Mouse (Mus musculus) stomach, postnatal 0 days (tissue): Measurements from ENCODE around the gene Adora3. TPM values are rescaled to one million over a fixed set of nuclear protein-coding genes. Genes with fewer than 3 reads are reported as not detected.

Source experiments
- ATAC-seq: fragments of 200-750 bp; cut with Nextera tagmentation; 2 replicates; pipeline ENCODE4 v1.8.0; 2017; ENCODE audit not compliant: low FRiP score, low TSS enrichment
- DNase-seq: peaks from one replicate; pipeline ENCODE4 v3.0.0-alpha.2; 2016; ENCODE audit warnings: low spot score
- H3K27ac ChIP-seq: fragments of 300-500 bp; sonication (generic); replicated peaks from 2 replicates; pipeline ENCODE4 v1.5.1; 2014; ENCODE audit warnings: mild to moderate bottlenecking, control low read depth
- H3K27me3 ChIP-seq: fragments of 300-500 bp; sonication (generic); 2 replicates; pipeline ENCODE4 v1.6.1; 2014; ENCODE audit warnings: low read length; ENCODE audit not compliant: control insufficient read depth, insufficient read depth
- H3K36me3 ChIP-seq: fragments of 300-500 bp; sonication (generic); 2 replicates; pipeline ENCODE4 v1.6.1; 2014; ENCODE audit warnings: low read length, mixed read lengths; ENCODE audit not compliant: control insufficient read depth, insufficient read depth
- H3K4me1 ChIP-seq: fragments of 300-500 bp; sonication (generic); replicated peaks from 2 replicates; pipeline ENCODE4 v1.6.1; 2014; ENCODE audit warnings: antibody characterized with exemption; ENCODE audit not compliant: control insufficient read depth, insufficient read depth
- H3K4me2 ChIP-seq: fragments of 300-500 bp; sonication (generic); replicated peaks from 2 replicates; pipeline ENCODE4 v1.6.1; 2014; ENCODE audit warnings: low read depth, mild to moderate bottlenecking, control low read depth, moderate library complexity
- H3K4me3 ChIP-seq: fragments of 300-500 bp; sonication (generic); 2 replicates; pipeline ENCODE4 v1.5.1; 2014; ENCODE audit warnings: low read depth, low read length, control low read depth
- H3K9ac ChIP-seq: fragments of 300-500 bp; sonication (generic); 2 replicates; pipeline ENCODE4 v1.6.1; 2014; ENCODE audit warnings: mild to moderate bottlenecking, low read length, control low read depth, mixed read lengths
- H3K9me3 ChIP-seq: fragments of 300-500 bp; sonication (generic); 2 replicates; pipeline ENCODE4 v1.6.1; 2016; ENCODE audit warnings: low read length; ENCODE audit not compliant: control insufficient read depth
- CTCF ChIP-seq: IDR thresholded peaks from 2 replicates; pipeline ENCODE4 v1.5.1; 2016; ENCODE audit warnings: antibody characterized with exemption, low read depth, mild to moderate bottlenecking, moderate library complexity
- EP300 ChIP-seq: optimal IDR thresholded peaks from 2 replicates; pipeline ENCODE3; 2016; ENCODE audit warnings: antibody characterized with exemption
- WGBS: fragments of 180-500 bp; shearing (Covaris S2); extraction: QIAGEN DNeasy Blood & Tissue Kit; methylation state at CpG from one replicate; pipeline ENCODE4 v1.1.7; 2014; 5-methylcytosine and 5-hydroxymethylcytosine counted together
- polyA plus RNA-seq: library from polyadenylated mRNA; unstranded; fragments of >200 nt; fragmentation: Nextera tagmentation; extraction: Ambion mirVana; gene quantifications from 2 replicates; pipeline ENCODE4 v1.2.1, GENCODE M21; 2015

Gene Adora3
- polyA plus RNA-seq, 1 experiment from 2014 or later = 0.34 TPM

DNA sequence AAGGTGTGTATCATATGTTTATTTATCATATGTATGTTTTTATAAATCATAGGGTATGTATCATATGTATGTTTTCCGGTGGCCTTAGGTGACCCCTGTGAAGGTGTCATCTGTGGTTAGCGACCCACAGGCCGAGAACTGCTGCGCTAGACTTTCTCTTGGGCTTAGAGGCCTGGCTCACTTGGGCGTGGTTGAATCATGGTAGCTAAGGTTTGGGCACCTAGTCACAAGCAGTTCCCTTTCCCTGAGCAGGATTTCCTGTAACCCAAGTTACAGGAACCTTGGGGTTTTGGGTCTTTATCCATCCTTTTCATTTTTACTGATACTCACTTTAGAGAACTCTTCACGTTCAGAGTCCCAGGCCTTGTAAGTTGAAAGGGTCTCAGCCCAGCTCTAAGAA, 29.6 kb downstream of the Adora3 start:
- no peak for DNase-seq
- no peaks in the 10 kb centered on the region for H3K4me1 ChIP-seq
- no peak for ATAC-seq
- no peak overlapping the region for H3K27ac ChIP-seq
- H3K9ac ChIP-seq = no peak overlapping the region
- no peaks in the 10 kb centered on the region for H3K36me3 ChIP-seq
- no peak overlapping the region for H3K4me2 ChIP-seq
- no peaks in the 10 kb centered on the region for H3K27me3 ChIP-seq
- H3K9me3 ChIP-seq = no peaks in the 10 kb centered on the region
- TF ChIP-seq EP300 = no peak
- no peak for TF ChIP-seq CTCF
- H3K4me3 ChIP-seq = no peak overlapping the region
- 75% methylated on average over 6 of the region's 6 CpGs for WGBS

DNA sequence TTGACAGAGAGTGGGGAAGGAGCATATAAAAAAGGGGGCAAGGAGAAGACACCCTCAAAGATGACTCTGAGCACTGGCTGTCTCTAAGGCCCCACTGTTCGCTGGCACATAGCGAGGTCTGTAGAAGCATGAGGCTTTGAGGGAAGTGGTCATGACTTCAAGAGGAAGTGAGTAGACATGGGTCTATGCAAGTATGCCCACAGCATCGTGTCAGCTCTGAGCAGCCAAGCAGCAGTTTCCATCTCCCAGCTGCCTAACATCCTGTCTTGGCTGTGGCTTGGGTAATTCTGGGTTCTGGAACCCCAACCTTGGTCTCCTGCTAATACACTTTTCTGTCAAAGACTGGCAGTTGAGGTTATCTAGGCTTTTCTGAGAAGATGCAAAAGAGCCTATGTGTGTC, 30.1 kb downstream of the Adora3 start:
- Histone ChIP-seq H3K4me3 (no peak overlapping the region), H3K27me3 (no peaks in the 10 kb centered on the region), H3K36me3 (no peaks in the 10 kb centered on the region), H3K4me1 (no peaks in the 10 kb centered on the region), H3K27ac (no peak overlapping the region), H3K9ac (no peak overlapping the region), H3K9me3 (no peaks in the 10 kb centered on the region), H3K4me2 (no peak overlapping the region)
- ATAC-seq (no peak), DNase-seq (no peak)
- TF ChIP-seq EP300 = no peak
- no peak for TF ChIP-seq CTCF
- WGBS = 78% methylated on average over 3 of the region's 3 CpGs

DNA sequence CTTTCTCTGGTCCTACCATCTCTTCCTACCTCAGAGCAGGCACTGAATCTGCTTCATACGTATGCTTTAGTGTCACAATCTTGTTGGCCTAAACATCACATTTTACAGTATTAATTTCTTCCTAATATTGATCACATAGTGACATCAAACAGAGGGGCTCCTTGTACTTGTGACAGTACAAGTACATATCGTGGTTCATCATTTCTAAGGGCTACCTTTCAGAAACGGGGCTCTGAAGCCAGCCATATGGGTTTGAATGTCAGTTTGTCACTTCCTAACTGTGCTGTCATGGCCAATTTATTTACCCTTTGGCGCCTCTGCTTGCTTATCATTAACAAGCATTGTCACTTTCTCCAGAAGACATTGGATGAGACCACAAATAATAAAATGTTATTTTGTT, 30.8 kb downstream of the Adora3 start:
- H3K36me3 ChIP-seq = no peaks in the 10 kb centered on the region
- no peak overlapping the region for H3K4me2 ChIP-seq
- no peaks in the 10 kb centered on the region for H3K9me3 ChIP-seq
- H3K27me3 ChIP-seq = no peaks in the 10 kb centered on the region
- H3K4me3 ChIP-seq = no peak overlapping the region
- no peak overlapping the region for H3K27ac ChIP-seq
- no peak for TF ChIP-seq CTCF
- TF ChIP-seq EP300 = no peak
- H3K9ac ChIP-seq = no peak overlapping the region
- WGBS = 66% methylated on average over 4 of the region's 4 CpGs
- DNase-seq = no peak
- no peak for ATAC-seq
- H3K4me1 ChIP-seq = no peaks in the 10 kb centered on the region

DNA sequence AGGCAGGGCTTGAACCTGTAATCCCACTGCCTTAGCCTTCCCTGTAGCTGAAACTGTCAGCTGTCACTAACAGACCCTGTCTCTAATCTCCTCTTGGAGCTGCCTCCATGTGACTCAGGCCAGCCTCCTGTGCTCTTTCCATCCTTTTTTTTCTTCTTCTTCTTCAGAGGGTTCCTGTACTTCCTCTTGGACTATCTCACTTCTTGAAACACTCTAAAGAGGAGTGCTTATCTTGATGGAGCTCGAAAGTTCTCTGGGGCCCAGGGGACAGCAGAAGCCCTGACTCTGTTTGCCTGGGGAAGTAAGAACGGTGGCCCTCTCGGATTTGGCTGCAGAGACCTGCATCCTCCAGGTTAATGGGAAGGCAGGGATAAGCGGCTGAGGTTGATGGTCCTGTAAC, 33.6 kb downstream of the Adora3 start:
- no peaks in the 10 kb centered on the region for H3K4me1 ChIP-seq
- H3K9me3 ChIP-seq = no peaks in the 10 kb centered on the region
- H3K9ac ChIP-seq = no peak overlapping the region
- H3K36me3 ChIP-seq = no peaks in the 10 kb centered on the region
- ATAC-seq (no peak), DNase-seq (no peak)
- TF ChIP-seq EP300 = no peak
- TF ChIP-seq CTCF = no peak
- H3K27ac ChIP-seq = no peak overlapping the region
- H3K27me3 ChIP-seq = no peaks in the 10 kb centered on the region
- H3K4me2 ChIP-seq = no peak overlapping the region
- 66% methylated on average over 4 of the region's 4 CpGs for WGBS
- no peak overlapping the region for H3K4me3 ChIP-seq

DNA sequence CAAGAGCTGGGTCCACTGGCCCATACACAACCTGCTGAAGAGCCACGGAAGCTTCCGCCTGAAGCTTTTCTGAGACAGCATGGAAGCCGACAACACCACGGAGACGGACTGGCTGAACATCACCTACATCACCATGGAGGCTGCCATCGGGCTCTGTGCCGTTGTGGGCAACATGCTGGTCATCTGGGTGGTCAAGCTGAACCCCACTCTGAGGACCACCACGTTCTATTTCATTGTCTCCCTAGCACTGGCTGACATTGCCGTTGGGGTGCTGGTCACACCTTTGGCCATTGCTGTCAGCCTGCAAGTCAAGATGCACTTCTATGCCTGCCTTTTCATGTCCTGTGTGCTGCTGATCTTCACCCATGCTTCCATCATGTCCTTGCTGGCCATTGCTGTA, 34.1 kb downstream of the Adora3 start:
- WGBS = 87% methylated on average over 9 of the region's 9 CpGs

DNA sequence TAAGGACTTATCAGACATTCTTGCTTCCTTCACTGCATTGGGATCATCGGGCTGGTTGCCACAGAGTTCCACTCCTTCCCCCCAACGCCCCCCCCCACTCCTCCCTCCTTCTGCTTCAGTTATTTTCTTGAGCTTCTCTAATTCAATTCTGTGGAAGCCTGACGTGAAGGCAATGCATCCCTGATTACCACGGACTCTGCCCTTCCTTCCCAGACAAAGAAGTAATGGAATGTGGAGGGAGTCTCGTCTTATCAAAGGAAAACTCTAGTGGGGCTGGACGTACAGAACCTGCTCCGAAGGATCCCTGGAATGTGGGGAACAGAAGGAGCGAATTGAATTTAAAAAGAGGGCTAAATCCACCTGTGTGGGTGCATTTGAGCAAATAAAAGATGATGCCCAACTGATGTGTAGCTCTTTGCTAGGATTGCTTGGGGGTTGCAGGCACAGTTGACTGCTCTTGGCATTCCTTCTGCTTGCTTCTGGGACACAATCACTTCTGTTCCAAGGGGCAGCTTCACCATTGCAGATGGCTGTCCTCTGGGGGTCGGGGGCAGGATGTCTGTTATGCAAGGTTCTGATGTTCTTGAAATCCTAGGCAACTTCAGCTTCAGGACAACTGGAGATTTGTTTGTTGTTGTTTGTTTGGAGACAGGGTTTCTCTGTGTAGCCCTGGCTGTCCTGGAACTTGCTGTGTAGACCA, 37.4 kb downstream of the Adora3 start:
- Histone ChIP-seq H3K9ac (no peak overlapping the region), H3K36me3 (no peaks in the 10 kb centered on the region), H3K27me3 (no peaks in the 10 kb centered on the region), H3K4me3 (no peak overlapping the region), H3K4me2 (no peak overlapping the region), H3K27ac (no peak overlapping the region), H3K4me1 (no peaks in the 10 kb centered on the region), H3K9me3 (no peaks in the 10 kb centered on the region)
- no peak for TF ChIP-seq EP300
- no peak for TF ChIP-seq CTCF
- ATAC-seq (no peak), DNase-seq (peak; percentile 12)
- WGBS = 38% methylated on average over 9 of the region's 9 CpGs

More for the DNA sequence above, 34.1 kb downstream of the Adora3 start:
- Histone ChIP-seq H3K9ac (no peak overlapping the region), H3K36me3 (no peaks in the 10 kb centered on the region), H3K9me3 (no peaks in the 10 kb centered on the region), H3K4me1 (no peaks in the 10 kb centered on the region), H3K4me3 (no peak overlapping the region), H3K27me3 (no peaks in the 10 kb centered on the region), H3K27ac (no peak overlapping the region), H3K4me2 (no peak overlapping the region)
- no peak for ATAC-seq
- TF ChIP-seq CTCF = no peak
- no peak for TF ChIP-seq EP300
- DNase-seq = no peak
